Mouse (Mus musculus): ENCODE data around the gene Thumpd2. TPM values are rescaled to one million over a fixed set of nuclear protein-coding genes. Genes with fewer than 3 reads are reported as not detected.

Thumpd2 gene
- polyA plus RNA-seq (2017; shearing (Covaris generic)), result 26.8 TPM

GRCm38 (mm10) chr17:81064979-81065311 lies at the start of gene Thumpd2:
Gene Thumpd2, minus strand, starts transcription at chr17:81065082.

Other genes starting within 250 kb of the Thumpd2 start
- not detected for gene Tmem178, start 120.5 kb downstream of the Thumpd2 start, polyA plus RNA-seq (2017; shearing (Covaris generic))